Mouse (Mus musculus): ENCODE results near the gene Adamts2. TPM values are rescaled to one million over a fixed set of nuclear protein-coding genes. Genes with fewer than 3 reads are reported as not detected.

Adamts2 gene
- polyA plus RNA-seq, 1 experiment, result 0.73 TPM

DNA sequence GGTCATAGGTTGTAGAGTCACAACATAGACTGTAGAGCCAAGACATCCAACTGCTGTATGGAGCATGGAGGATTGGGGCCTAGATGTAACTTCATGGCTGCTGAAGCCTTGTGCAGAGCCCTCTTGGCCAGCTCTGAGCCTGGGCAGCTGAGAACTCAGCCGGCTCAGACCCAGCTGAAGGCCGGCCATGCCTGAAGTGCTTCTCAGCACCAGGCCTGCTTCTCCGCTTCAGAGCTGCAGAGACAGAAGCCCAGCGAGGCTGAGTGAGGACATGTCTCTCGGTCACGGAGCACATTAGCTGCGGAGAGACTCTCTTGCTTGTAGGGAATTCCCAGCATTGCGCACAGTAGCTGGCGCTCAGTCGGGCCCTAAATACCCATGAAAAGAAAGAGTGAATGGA is 76.8 kb downstream of the Adamts2 start:
- no peak for TF ChIP-seq POLR2A (IDR thresholded peaks at IDR 0.05; ENCODE audit: insufficient read depth, low read length)
- TF ChIP-seq CTCF (IDR thresholded peaks at IDR 0.05; ENCODE audit: low read depth, low read length), result no peak
- TF ChIP-seq EP300 (IDR thresholded peaks at IDR 0.05; ENCODE audit: insufficient read depth, low read depth, low read length), result no peak
- Histone ChIP-seq H3K27ac (ENCODE audit: insufficient read depth, low read length) (no peak overlapping the region), H3K9me3 (replicated peaks; ENCODE audit: control insufficient read depth, insufficient read depth, low read length, poor library complexity, severe bottlenecking) (no peaks in the 10 kb centered on the region), H3K27me3 (ENCODE audit: control insufficient read depth, insufficient read depth, low read length, poor library complexity, severe bottlenecking) (no peaks in the 10 kb centered on the region), H3K36me3 (ENCODE audit: control insufficient read depth, insufficient read depth, low read length, poor library complexity, severe bottlenecking) (no peaks in the 10 kb centered on the region), H3K4me3 (ENCODE audit: low read depth, low read length) (no peak overlapping the region), H3K9ac (ENCODE audit: low read depth, poor library complexity, severe bottlenecking) (no peak overlapping the region), H3K4me1 (ENCODE audit: control insufficient read depth, insufficient read depth, low read length) (no peaks in the 10 kb centered on the region)

DNA sequence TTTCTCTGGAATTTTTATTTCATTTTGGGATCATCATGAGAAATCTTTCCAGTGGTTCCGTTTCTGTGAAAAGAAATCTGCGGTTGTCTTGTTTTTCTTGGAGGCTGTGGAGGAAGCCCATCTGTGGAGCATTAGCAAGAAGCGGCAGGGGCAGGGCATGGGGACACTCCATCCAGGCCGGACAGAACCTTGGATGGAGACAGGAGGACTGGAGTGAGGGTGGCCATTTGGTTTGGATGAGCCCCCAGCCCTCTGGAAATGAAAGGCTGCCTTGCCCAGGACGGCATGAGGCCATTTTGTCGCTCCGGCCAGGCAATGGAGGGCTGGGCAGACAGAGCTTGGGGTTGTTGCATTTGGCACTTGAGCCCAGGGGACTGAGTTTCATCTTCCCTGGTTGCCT is 80.1 kb downstream of the Adamts2 start:
- H3K9me3 ChIP-seq (replicated peaks; ENCODE audit: control insufficient read depth, insufficient read depth, low read length, poor library complexity, severe bottlenecking), result no peaks in the 10 kb centered on the region
- no peaks in the 10 kb centered on the region for H3K36me3 ChIP-seq (ENCODE audit: control insufficient read depth, insufficient read depth, low read length, poor library complexity, severe bottlenecking)
- no peak for TF ChIP-seq CTCF (IDR thresholded peaks at IDR 0.05; ENCODE audit: low read depth, low read length)
- TF ChIP-seq EP300 (IDR thresholded peaks at IDR 0.05; ENCODE audit: insufficient read depth, low read depth, low read length), result no peak
- TF ChIP-seq POLR2A (IDR thresholded peaks at IDR 0.05; ENCODE audit: insufficient read depth, low read length), result no peak

DNA sequence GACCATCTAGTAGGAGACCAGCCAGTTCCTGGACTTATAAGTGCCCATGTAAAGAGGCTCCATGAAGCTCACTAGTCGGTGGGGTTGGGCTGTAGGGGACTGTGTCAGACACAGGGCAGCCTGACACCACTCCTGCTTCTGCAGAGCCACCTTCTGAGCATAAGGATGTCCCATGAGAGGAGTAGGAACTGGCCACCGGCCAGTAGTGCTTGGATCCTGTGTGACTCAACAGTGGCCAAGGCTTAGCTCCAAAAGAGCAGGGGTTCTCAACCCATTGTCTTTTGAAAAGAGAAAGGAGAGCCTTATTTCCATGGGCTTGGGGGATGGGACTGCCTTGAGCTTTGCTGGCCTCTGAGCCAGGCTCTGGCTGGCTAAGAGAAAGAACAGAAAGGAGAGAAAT is 81.9 kb downstream of the Adamts2 start:
- no peak overlapping the region for H3K27ac ChIP-seq (ENCODE audit: insufficient read depth, low read length)
- H3K4me3 ChIP-seq (ENCODE audit: low read depth, low read length), result no peak overlapping the region
- H3K36me3 ChIP-seq (ENCODE audit: control insufficient read depth, insufficient read depth, low read length, poor library complexity, severe bottlenecking), result no peaks in the 10 kb centered on the region
- TF ChIP-seq POLR2A (IDR thresholded peaks at IDR 0.05; ENCODE audit: insufficient read depth, low read length) (no peak), EP300 (IDR thresholded peaks at IDR 0.05; ENCODE audit: insufficient read depth, low read depth, low read length) (no peak), CTCF (IDR thresholded peaks at IDR 0.05; ENCODE audit: low read depth, low read length) (no peak)
- no peaks in the 10 kb centered on the region for H3K9me3 ChIP-seq (replicated peaks; ENCODE audit: control insufficient read depth, insufficient read depth, low read length, poor library complexity, severe bottlenecking)
- H3K4me1 ChIP-seq (ENCODE audit: control insufficient read depth, insufficient read depth, low read length), result no peaks in the 10 kb centered on the region
- H3K9ac ChIP-seq (ENCODE audit: low read depth, poor library complexity, severe bottlenecking), result no peak overlapping the region
- H3K27me3 ChIP-seq (ENCODE audit: control insufficient read depth, insufficient read depth, low read length, poor library complexity, severe bottlenecking), result no peaks in the 10 kb centered on the region

More for the DNA sequence above, 80.1 kb downstream of the Adamts2 start:
- H3K27ac ChIP-seq (ENCODE audit: insufficient read depth, low read length), result no peak overlapping the region
- H3K27me3 ChIP-seq (ENCODE audit: control insufficient read depth, insufficient read depth, low read length, poor library complexity, severe bottlenecking), result no peaks in the 10 kb centered on the region
- H3K4me3 ChIP-seq (ENCODE audit: low read depth, low read length), result no peak overlapping the region
- no peak overlapping the region for H3K9ac ChIP-seq (ENCODE audit: low read depth, poor library complexity, severe bottlenecking)
- H3K4me1 ChIP-seq (ENCODE audit: control insufficient read depth, insufficient read depth, low read length), result no peaks in the 10 kb centered on the region

DNA sequence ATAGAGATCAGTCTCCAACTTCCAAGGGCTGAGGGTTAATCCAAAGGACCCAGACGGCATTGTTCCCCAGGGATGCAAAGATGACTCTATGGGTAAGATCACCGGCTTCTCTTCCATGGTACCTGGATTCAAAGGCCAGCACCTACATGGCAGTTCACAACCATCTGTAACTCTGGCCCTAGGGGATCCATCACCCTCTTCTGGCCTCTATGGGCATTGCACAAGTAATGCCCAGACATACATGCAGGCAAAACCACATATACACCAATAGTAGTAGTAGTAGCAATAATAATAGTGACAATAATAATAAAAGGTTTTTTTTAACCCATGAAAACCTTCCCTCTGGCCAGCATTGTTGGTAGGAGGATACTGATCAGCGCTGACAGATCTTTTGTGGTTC is 86.7 kb downstream of the Adamts2 start:
- Histone ChIP-seq H3K36me3 (ENCODE audit: control insufficient read depth, insufficient read depth, low read length, poor library complexity, severe bottlenecking) (no peaks in the 10 kb centered on the region), H3K27me3 (ENCODE audit: control insufficient read depth, insufficient read depth, low read length, poor library complexity, severe bottlenecking) (no peaks in the 10 kb centered on the region)
- TF ChIP-seq POLR2A (IDR thresholded peaks at IDR 0.05; ENCODE audit: insufficient read depth, low read length) (no peak), CTCF (IDR thresholded peaks at IDR 0.05; ENCODE audit: low read depth, low read length) (no peak), EP300 (IDR thresholded peaks at IDR 0.05; ENCODE audit: insufficient read depth, low read depth, low read length) (no peak)

DNA sequence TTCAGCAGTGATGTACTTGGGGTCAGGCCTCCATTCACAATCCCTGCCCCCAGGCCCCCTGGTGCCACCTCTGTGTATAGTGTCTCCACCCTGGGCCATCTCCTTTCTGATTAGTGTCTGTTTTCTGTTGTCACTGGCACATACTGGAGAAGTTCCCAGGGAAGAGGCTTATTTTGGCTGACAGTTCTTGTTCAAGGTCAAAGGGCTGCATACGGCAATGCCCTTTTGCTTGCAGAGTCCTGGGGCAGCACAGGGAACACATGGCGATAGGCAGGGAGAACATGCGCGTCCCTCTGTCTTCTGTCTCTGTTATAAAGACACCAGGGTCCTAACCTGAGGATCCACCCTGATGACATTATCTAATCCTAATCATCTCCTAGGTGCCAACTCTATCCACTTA is 87.8 kb downstream of the Adamts2 start:
- Histone ChIP-seq H3K4me3 (ENCODE audit: low read depth, low read length) (no peak overlapping the region), H3K27ac (ENCODE audit: insufficient read depth, low read length) (no peak overlapping the region), H3K9ac (ENCODE audit: low read depth, poor library complexity, severe bottlenecking) (no peak overlapping the region), H3K36me3 (ENCODE audit: control insufficient read depth, insufficient read depth, low read length, poor library complexity, severe bottlenecking) (no peaks in the 10 kb centered on the region), H3K27me3 (ENCODE audit: control insufficient read depth, insufficient read depth, low read length, poor library complexity, severe bottlenecking) (no peaks in the 10 kb centered on the region), H3K9me3 (replicated peaks; ENCODE audit: control insufficient read depth, insufficient read depth, low read length, poor library complexity, severe bottlenecking) (no peaks in the 10 kb centered on the region), H3K4me1 (ENCODE audit: control insufficient read depth, insufficient read depth, low read length) (no peaks in the 10 kb centered on the region)
- TF ChIP-seq CTCF (IDR thresholded peaks at IDR 0.05; ENCODE audit: low read depth, low read length) (no peak), EP300 (IDR thresholded peaks at IDR 0.05; ENCODE audit: insufficient read depth, low read depth, low read length) (no peak), POLR2A (IDR thresholded peaks at IDR 0.05; ENCODE audit: insufficient read depth, low read length) (no peak)

More for the DNA sequence above, 86.7 kb downstream of the Adamts2 start:
- no peaks in the 10 kb centered on the region for H3K4me1 ChIP-seq (ENCODE audit: control insufficient read depth, insufficient read depth, low read length)
- no peak overlapping the region for H3K9ac ChIP-seq (ENCODE audit: low read depth, poor library complexity, severe bottlenecking)
- H3K27ac ChIP-seq (ENCODE audit: insufficient read depth, low read length), result no peak overlapping the region
- no peak overlapping the region for H3K4me3 ChIP-seq (ENCODE audit: low read depth, low read length)
- no peaks in the 10 kb centered on the region for H3K9me3 ChIP-seq (replicated peaks; ENCODE audit: control insufficient read depth, insufficient read depth, low read length, poor library complexity, severe bottlenecking)

DNA sequence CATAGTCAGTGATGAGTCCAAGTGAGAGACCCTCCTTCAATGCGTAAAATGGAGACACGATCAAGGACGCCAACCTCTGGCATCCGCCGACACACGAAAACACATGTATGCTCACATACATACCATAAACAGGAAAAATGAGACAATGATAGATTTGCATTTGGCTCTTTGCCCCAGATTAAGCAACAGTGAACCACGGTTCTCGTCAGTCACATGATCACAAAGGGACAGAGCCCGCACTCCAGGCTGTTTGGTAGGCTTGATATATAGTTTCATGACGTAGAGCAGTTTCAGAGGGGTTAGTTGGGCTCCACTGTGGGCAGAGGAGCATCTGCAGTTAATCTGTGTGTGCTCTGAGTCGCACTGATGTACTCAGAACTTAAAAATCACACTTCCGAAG is 98.1 kb downstream of the Adamts2 start:
- no peaks in the 10 kb centered on the region for H3K36me3 ChIP-seq (ENCODE audit: control insufficient read depth, insufficient read depth, low read length, poor library complexity, severe bottlenecking)
- no peaks in the 10 kb centered on the region for H3K4me1 ChIP-seq (ENCODE audit: control insufficient read depth, insufficient read depth, low read length)
- TF ChIP-seq CTCF (IDR thresholded peaks at IDR 0.05; ENCODE audit: low read depth, low read length) (no peak), POLR2A (IDR thresholded peaks at IDR 0.05; ENCODE audit: insufficient read depth, low read length) (no peak), EP300 (IDR thresholded peaks at IDR 0.05; ENCODE audit: insufficient read depth, low read depth, low read length) (no peak)
- no peak overlapping the region for H3K27ac ChIP-seq (ENCODE audit: insufficient read depth, low read length)
- H3K27me3 ChIP-seq (ENCODE audit: control insufficient read depth, insufficient read depth, low read length, poor library complexity, severe bottlenecking), result no peaks in the 10 kb centered on the region; the same call in 1 of the 2 replicates
- H3K9me3 ChIP-seq (replicated peaks; ENCODE audit: control insufficient read depth, insufficient read depth, low read length, poor library complexity, severe bottlenecking), result no peaks in the 10 kb centered on the region
- H3K4me3 ChIP-seq (ENCODE audit: low read depth, low read length), result no peak overlapping the region
- H3K9ac ChIP-seq (ENCODE audit: low read depth, poor library complexity, severe bottlenecking), result no peak overlapping the region
